In the genomic region with DNA sequence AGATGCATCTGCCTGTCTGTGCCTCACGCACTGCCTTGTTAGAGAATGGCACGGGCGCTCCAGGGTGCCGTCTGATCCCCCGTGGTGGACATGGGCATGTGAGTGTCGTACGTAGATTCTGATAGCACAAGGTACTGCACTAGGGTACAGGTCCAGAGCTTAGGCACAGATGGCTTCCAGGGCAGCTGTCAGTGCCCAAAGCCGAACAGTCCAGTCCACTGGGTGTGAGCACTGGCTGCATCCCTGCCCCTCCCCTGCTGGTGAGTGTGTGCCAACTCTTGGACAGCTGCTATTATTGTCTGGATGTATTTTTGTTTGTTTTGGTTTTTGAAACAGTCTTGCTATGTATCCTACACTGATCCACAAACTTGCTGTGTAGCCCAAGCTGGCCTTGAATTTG, we compare ENCODE assay signal across 17 mouse cellular contexts.
DNase-seq lines count a peak whose midpoint lies in the region; ATAC-seq and TF ChIP-seq lines count a peak whose summit lies in the region.
"Had no signal": no experiment of that assay in that cellular context is flagged by ENCODE, and none has a peak within 500 bp of the region (broad histone marks: within the 10 kb centered on the region; RNA-seq: fewer than 3 reads in every experiment).

No protein-coding gene starts in this region.

- H3K36me3 ChIP-seq in intestine, embryonic 15.5 days = no peaks in the 10 kb centered on the region
- peaks cover 12% of the 10 kb centered on the region; the same call in 1 of the 2 replicates for H3K36me3 ChIP-seq in intestine, postnatal 0 days (ENCODE audit: control insufficient read depth, insufficient read depth)
- H3K36me3 ChIP-seq: lung, embryonic 15.5 days had no signal

- no peaks in the 10 kb centered on the region for H3K27me3 ChIP-seq in intestine, embryonic 15.5 days (replicated peaks)
- H3K27me3 ChIP-seq in intestine, postnatal 0 days (replicated peaks; ENCODE audit: control insufficient read depth, insufficient read depth, low read length) = no peaks in the 10 kb centered on the region
- H3K27me3 ChIP-seq: CH12.LX; heart, embryonic 15.5 days; kidney, embryonic 15.5 days; liver, embryonic 12.5 days; lung, embryonic 15.5 days; midbrain, embryonic 12.5 days had no signal

- 93% methylated on average over 8 of the region's 8 CpGs for WGBS in intestine, embryonic 15.5 days
- WGBS in intestine, postnatal 0 days = 90% methylated on average over 8 of the region's 8 CpGs

- H3K27ac ChIP-seq in intestine, embryonic 15.5 days = 0 out of 2 replicates have a peak overlapping the region, but pooled peaks have one; percentile 17
- H3K27ac ChIP-seq in intestine, postnatal 0 days (ENCODE audit: low read depth, low read length) = no peak overlapping the region
- H3K27ac ChIP-seq: heart, embryonic 15.5 days; hindbrain, embryonic 10.5 days; kidney, embryonic 15.5 days; liver, embryonic 12.5 days; lung, embryonic 15.5 days; midbrain, embryonic 12.5 days had no signal

- no peak overlapping the region for H3K9ac ChIP-seq in intestine, embryonic 15.5 days
- no peak overlapping the region for H3K9ac ChIP-seq in intestine, postnatal 0 days (ENCODE audit: low read depth, low read length)
- H3K9ac ChIP-seq: heart, embryonic 15.5 days; kidney, embryonic 15.5 days; liver, embryonic 12.5 days; lung, embryonic 15.5 days; midbrain, embryonic 12.5 days had no signal

- peaks cover 24% of the 10 kb centered on the region for H3K4me1 ChIP-seq in intestine, embryonic 15.5 days (replicated peaks)
- 0 out of 2 replicates have a peak, but pooled peaks cover 8% of the 10 kb centered on the region for H3K4me1 ChIP-seq in intestine, postnatal 0 days (replicated peaks; ENCODE audit: control insufficient read depth, insufficient read depth, low read length)
- H3K4me1 ChIP-seq: midbrain, embryonic 12.5 days had no signal

- no peak for ATAC-seq in intestine, embryonic 15.5 days
- ATAC-seq in intestine, postnatal 0 days = no peak
- ATAC-seq: forebrain, embryonic 14.5 days; liver, embryonic 12.5 days had no signal

- H3K4me2 ChIP-seq in intestine, embryonic 15.5 days (replicated peaks) = no peak overlapping the region
- no peak overlapping the region for H3K4me2 ChIP-seq in intestine, postnatal 0 days (replicated peaks; ENCODE audit: low read depth)
- H3K4me2 ChIP-seq: heart, embryonic 15.5 days; kidney, embryonic 15.5 days; liver, embryonic 12.5 days; lung, embryonic 15.5 days; midbrain, embryonic 12.5 days had no signal

- DNase-seq in adrenal gland, postnatal 14 days = peak; percentile 47
- no peak for DNase-seq in adrenal gland, adult 18-20 months (ENCODE audit: low spot score in 2 of 2)
- peak; percentile 43 for DNase-seq in ovary, adult 18-20 months (ENCODE audit: low spot score)
- DNase-seq in ovary, postnatal 10 days (ENCODE audit: low spot score) = no peak
- DNase-seq in lung, postnatal 36 days = peak; percentile 67
- no peak for DNase-seq in embryo, embryonic 11 days
- DNase-seq: cerebellum, adult 9-11 months had no signal

- H3K4me3 ChIP-seq in intestine, embryonic 15.5 days (replicated peaks) = no peak overlapping the region
- no peak overlapping the region for H3K4me3 ChIP-seq in intestine, postnatal 0 days (ENCODE audit: low read depth, low read length)
- H3K4me3 ChIP-seq: heart, embryonic 15.5 days; hindbrain, embryonic 10.5 days; kidney, embryonic 15.5 days; liver, embryonic 12.5 days; lung, embryonic 15.5 days; midbrain, embryonic 12.5 days had no signal

- H3K9me3 ChIP-seq in intestine, embryonic 15.5 days = no peaks in the 10 kb centered on the region
- H3K9me3 ChIP-seq in intestine, postnatal 0 days (ENCODE audit: control insufficient read depth) = no peaks in the 10 kb centered on the region
- H3K9me3 ChIP-seq: heart, embryonic 15.5 days; hindbrain, embryonic 10.5 days; kidney, embryonic 15.5 days; liver, embryonic 12.5 days; lung, embryonic 15.5 days; midbrain, embryonic 12.5 days had no signal

- no peak for TF ChIP-seq CTCF in intestine, postnatal 0 days (IDR thresholded peaks at IDR 0.05; ENCODE audit: low read depth)

Comparison
In these comparisons a context has a peak if more than half of its experiments do, and no peak if none do; other contexts are left out.
1. DNase-seq: peak in adrenal gland, postnatal 14 days (single experiment), ovary, adult 18-20 months (single experiment) and lung, postnatal 36 days (single experiment); none in adrenal gland, adult 18-20 months (0 of 2), ovary, postnatal 10 days (single experiment) and embryo, embryonic 11 days (single experiment).